Mouse (Mus musculus): ENCODE measurements around the gene Arpc1a.

- TF ChIP-seq CTCF (IDR thresholded peaks at IDR 0.05; ENCODE audit: borderline replicate concordance, insufficient read depth, low read depth, low read length) (no peak), POLR2A (IDR thresholded peaks at IDR 0.05; ENCODE audit: borderline replicate concordance, insufficient read depth, low read length) (no peak)
Measured at GRCm38 (mm10) chr5:145120921-145121320, 37.3 kb downstream of the Arpc1a start.

All from cerebellum, adult 2 months (tissue).